Mouse (Mus musculus) embryonic facial prominence, embryonic 13.5 days (tissue): ENCODE data around the gene Odf3l2. TPM values are rescaled to one million over a fixed set of nuclear protein-coding genes. Genes with fewer than 3 reads are reported as not detected.

Source experiments
- ATAC-seq: fragments of 200-750 bp; cut with Nextera tagmentation; 2 replicates; pipeline ENCODE4 v1.8.0; 2017; ENCODE audit warnings: low read depth; ENCODE audit not compliant: insufficient number of reproducible peaks, insufficient read depth, low FRiP score, low TSS enrichment
- H3K27ac ChIP-seq: fragments of 300-500 bp; sonication (generic); 2 replicates; pipeline ENCODE4 v1.5.1; 2015; ENCODE audit warnings: moderate library complexity, mild to moderate bottlenecking, inconsistent platforms
- H3K27me3 ChIP-seq: fragments of 300-500 bp; sonication (generic); 2 replicates; pipeline ENCODE4 v1.6.1; 2015; ENCODE audit warnings: mild to moderate bottlenecking, inconsistent platforms
- H3K36me3 ChIP-seq: fragments of 300-500 bp; sonication (generic); 2 replicates; pipeline ENCODE4 v1.6.1; 2015; ENCODE audit warnings: mild to moderate bottlenecking, inconsistent platforms
- H3K4me1 ChIP-seq: fragments of 300-500 bp; sonication (generic); 2 replicates; pipeline ENCODE4 v1.6.1; 2015; ENCODE audit warnings: inconsistent platforms
- H3K4me2 ChIP-seq: fragments of 300-500 bp; sonication (generic); 2 replicates; pipeline ENCODE4 v1.6.1; 2015; ENCODE audit warnings: moderate library complexity, mild to moderate bottlenecking, inconsistent platforms
- H3K4me3 ChIP-seq: fragments of 300-500 bp; sonication (generic); 2 replicates; pipeline ENCODE4 v1.5.1; 2015; ENCODE audit warnings: mild to moderate bottlenecking, inconsistent platforms
- H3K9ac ChIP-seq: fragments of 300-500 bp; sonication (generic); 2 replicates; pipeline ENCODE4 v1.6.1; 2015; ENCODE audit warnings: mild to moderate bottlenecking, inconsistent platforms
- H3K9me3 ChIP-seq: fragments of 300-500 bp; sonication (generic); 2 replicates; pipeline ENCODE4 v1.6.1; 2016; ENCODE audit warnings: inconsistent platforms
- WGBS: fragments of 180-500 bp; shearing (Covaris S2); methylation state at CpG from one replicate; pipeline ENCODE4 v1.1.7; 2015; ENCODE audit warnings: mixed read lengths; 5-methylcytosine and 5-hydroxymethylcytosine counted together
- polyA plus RNA-seq: library from polyadenylated mRNA; unstranded; fragments of >200 nt; fragmentation: Nextera tagmentation; extraction: Ambion mirVana; gene quantifications from 2 replicates; pipeline ENCODE4 v1.2.1, GENCODE M21; 2015

Gene Odf3l2
- polyA plus RNA-seq, 1 experiment from 2014 or later: not detected

- H3K27me3 ChIP-seq: peaks cover 47% of the 10 kb centered on the region
- H3K36me3 ChIP-seq: no peaks in the 10 kb centered on the region
- H3K4me1 ChIP-seq: peaks cover 24% of the 10 kb centered on the region
- no peak for ATAC-seq
- no peaks in the 10 kb centered on the region for H3K9me3 ChIP-seq
- no peak overlapping the region for H3K27ac ChIP-seq
- H3K4me3 ChIP-seq: peak overlapping the region; percentile 64
- 89% methylated on average over 1 of the region's 1 CpGs for WGBS
- H3K4me2 ChIP-seq: peak overlapping the region; percentile 97
- no peak overlapping the region; the same call in 1 of the 2 replicates for H3K9ac ChIP-seq
Measured at GRCm38 (mm10) chr10:79614305-79614643, 31.3 kb downstream of the Odf3l2 start.

- WGBS: under 1% methylated on average over 58 of the region's 60 CpGs
- Histone ChIP-seq H3K4me3 (peak within 1 kb of the TSS; percentile 64), H3K27ac (no peak within 1 kb of the TSS), H3K36me3 (no peaks in the 10 kb centered on the region), H3K27me3 (peaks cover 47% of the 10 kb centered on the region), H3K4me2 (peak within 1 kb of the TSS; percentile 97), H3K9ac (peak within 1 kb of the TSS; percentile 73), H3K9me3 (no peaks in the 10 kb centered on the region), H3K4me1 (peaks cover 24% of the 10 kb centered on the region)
- peak; percentile 50 for ATAC-seq
Measured at GRCm38 (mm10) chr10:79613578-79614304, 31.8 kb downstream of the Odf3l2 start, which contains the start of gene C2cd4c. C2cd4c (minus strand) TSS chr10:79614025.

DNA sequence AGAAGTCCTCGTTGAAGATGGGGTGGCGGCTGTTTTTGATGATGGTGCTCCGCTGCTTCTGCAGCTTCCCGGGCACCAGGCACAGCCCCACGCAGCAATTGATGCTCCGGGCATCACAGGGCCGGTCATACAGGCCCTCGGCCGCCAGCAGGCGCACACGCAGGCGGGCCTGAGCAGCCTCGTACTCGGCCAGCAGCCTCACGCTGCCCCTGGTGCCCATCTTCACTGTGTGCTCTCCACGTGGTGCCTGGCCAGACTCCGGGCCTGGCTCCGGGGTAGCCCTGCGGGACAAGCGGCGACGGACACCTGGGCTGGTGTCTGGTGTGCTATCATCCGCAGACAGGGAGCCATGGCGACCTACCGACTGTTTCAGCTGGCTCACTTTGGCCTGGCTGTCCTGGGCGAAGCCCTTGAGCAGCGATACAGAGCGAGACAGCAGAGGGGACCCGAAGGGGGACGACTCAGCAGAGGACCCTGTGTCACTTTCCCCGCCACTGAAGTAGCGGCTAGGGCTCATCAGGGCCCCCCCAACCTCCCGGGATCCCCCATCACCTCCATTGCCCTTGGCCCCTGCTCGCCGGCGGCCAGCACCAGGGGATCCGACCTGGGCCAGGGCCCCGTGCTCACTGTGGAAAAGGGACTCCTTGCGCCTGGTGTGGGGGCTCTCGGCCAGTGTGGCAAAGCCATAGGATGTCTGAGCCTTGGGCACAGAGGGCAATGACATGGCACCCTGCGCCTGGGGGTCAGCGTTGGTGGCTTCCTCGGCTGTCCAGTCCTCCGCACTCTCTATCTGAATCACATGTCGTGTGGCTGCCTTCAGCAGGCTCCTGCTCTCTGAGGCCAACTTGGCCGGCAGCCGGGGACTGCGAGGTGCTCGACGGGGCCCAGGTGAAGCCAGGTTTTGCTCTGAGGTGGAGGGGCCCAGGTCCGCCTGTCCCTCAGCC lies 33.1 kb downstream of the Odf3l2 start:
- Histone ChIP-seq H3K9me3 (no peaks in the 10 kb centered on the region), H3K27ac (no peak overlapping the region), H3K9ac (peak overlapping the region; percentile 17; the same call in 1 of the 2 replicates), H3K4me2 (peak overlapping the region; percentile 97), H3K27me3 (peaks cover 47% of the 10 kb centered on the region), H3K4me3 (peak overlapping the region; percentile 64), H3K36me3 (no peaks in the 10 kb centered on the region), H3K4me1 (peaks cover 24% of the 10 kb centered on the region)
- no peak for ATAC-seq
- WGBS: 10% methylated on average over 51 of the region's 51 CpGs

DNA sequence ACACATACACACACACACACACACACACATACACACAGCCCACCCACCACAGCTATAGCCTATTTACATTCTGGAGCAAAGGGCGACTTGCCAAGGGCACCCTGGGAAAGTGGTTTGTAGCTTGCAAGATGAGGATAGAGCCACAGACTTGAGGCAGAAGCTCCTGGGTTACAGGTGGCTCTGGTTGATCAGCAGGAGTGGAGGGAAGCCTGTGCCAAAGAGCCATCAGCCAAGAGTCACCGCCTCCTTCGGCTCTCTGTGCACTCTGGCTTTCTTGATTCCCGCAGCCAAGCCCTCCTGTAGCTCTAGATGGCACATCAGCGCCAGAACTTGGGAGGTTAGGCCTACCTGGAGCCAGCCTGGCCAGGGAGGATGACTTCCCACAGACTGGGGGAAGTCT lies 34.2 kb downstream of the Odf3l2 start:
- no peak overlapping the region for H3K9ac ChIP-seq
- no peak overlapping the region for H3K4me2 ChIP-seq
- no peak overlapping the region for H3K4me3 ChIP-seq
- WGBS: 33% methylated on average over 5 of the region's 5 CpGs
- H3K27me3 ChIP-seq: peaks cover 47% of the 10 kb centered on the region
- no peaks in the 10 kb centered on the region for H3K36me3 ChIP-seq
- H3K9me3 ChIP-seq: no peaks in the 10 kb centered on the region
- ATAC-seq: no peak
- H3K4me1 ChIP-seq: peaks cover 24% of the 10 kb centered on the region
- H3K27ac ChIP-seq: no peak overlapping the region

- Histone ChIP-seq H3K27ac (no peak overlapping the region), H3K36me3 (no peaks in the 10 kb centered on the region), H3K27me3 (peaks cover 42% of the 10 kb centered on the region), H3K9me3 (no peaks in the 10 kb centered on the region), H3K9ac (no peak overlapping the region), H3K4me2 (no peak overlapping the region), H3K4me3 (no peak overlapping the region), H3K4me1 (peaks cover 24% of the 10 kb centered on the region)
- no peak for ATAC-seq
- WGBS: 84% methylated on average over 3 of the region's 3 CpGs
Measured at GRCm38 (mm10) chr10:79609276-79609675, 36.3 kb downstream of the Odf3l2 start.

GRCm38 (mm10) chr10:79607892-79608291 lies 37.6 kb downstream of the Odf3l2 start:
- no peaks in the 10 kb centered on the region for H3K9me3 ChIP-seq
- no peak overlapping the region for H3K4me3 ChIP-seq
- no peak for ATAC-seq
- peaks cover 28% of the 10 kb centered on the region for H3K27me3 ChIP-seq
- no peak overlapping the region for H3K9ac ChIP-seq
- no peaks in the 10 kb centered on the region for H3K36me3 ChIP-seq
- peaks cover 12% of the 10 kb centered on the region for H3K4me1 ChIP-seq
- H3K27ac ChIP-seq: no peak overlapping the region
- WGBS: 40% methylated on average over 2 of the region's 2 CpGs
- H3K4me2 ChIP-seq: no peak overlapping the region

- WGBS: 55% methylated on average over 4 of the region's 4 CpGs
- no peak overlapping the region for H3K9ac ChIP-seq
- no peaks in the 10 kb centered on the region for H3K9me3 ChIP-seq
- H3K4me1 ChIP-seq: no peaks in the 10 kb centered on the region
- no peak overlapping the region for H3K4me2 ChIP-seq
- no peaks in the 10 kb centered on the region for H3K36me3 ChIP-seq
- H3K27ac ChIP-seq: no peak overlapping the region
- H3K4me3 ChIP-seq: no peak overlapping the region
- ATAC-seq: no peak
- peaks cover 14% of the 10 kb centered on the region for H3K27me3 ChIP-seq
Measured at GRCm38 (mm10) chr10:79606537-79606936, 39.0 kb downstream of the Odf3l2 start.

DNA sequence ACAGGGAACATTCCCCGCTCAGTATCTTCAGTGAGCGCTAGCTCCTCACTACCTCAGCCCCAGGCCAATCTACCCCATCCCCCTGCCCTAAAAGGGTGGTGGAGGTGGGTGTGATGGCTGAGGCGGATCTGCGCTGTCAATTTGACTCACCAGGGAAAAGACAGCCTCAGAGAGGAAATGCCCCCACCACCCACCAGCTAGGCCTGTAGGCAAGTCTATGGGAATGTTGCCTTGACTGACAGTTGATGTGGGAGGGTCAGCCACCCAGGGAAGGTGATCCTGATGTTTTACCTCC lies 47.7 kb downstream of the Odf3l2 start:
- Histone ChIP-seq H3K4me3 (no peak overlapping the region), H3K9me3 (no peaks in the 10 kb centered on the region), H3K27ac (no peak overlapping the region), H3K36me3 (no peaks in the 10 kb centered on the region), H3K4me1 (no peaks in the 10 kb centered on the region), H3K4me2 (no peak overlapping the region), H3K27me3 (peaks cover 20% of the 10 kb centered on the region), H3K9ac (no peak overlapping the region)
- 53% methylated on average over 4 of the region's 4 CpGs for WGBS
- ATAC-seq: no peak

- Histone ChIP-seq H3K36me3 (no peaks in the 10 kb centered on the region), H3K4me2 (no peak overlapping the region), H3K27ac (no peak overlapping the region), H3K27me3 (peaks cover 20% of the 10 kb centered on the region), H3K4me3 (no peak overlapping the region), H3K9me3 (no peaks in the 10 kb centered on the region), H3K9ac (no peak overlapping the region), H3K4me1 (no peaks in the 10 kb centered on the region)
- no peak for ATAC-seq
- 23% methylated on average over 13 of the region's 13 CpGs for WGBS
Measured at GRCm38 (mm10) chr10:79597051-79597935, 48.2 kb downstream of the Odf3l2 start.

DNA sequence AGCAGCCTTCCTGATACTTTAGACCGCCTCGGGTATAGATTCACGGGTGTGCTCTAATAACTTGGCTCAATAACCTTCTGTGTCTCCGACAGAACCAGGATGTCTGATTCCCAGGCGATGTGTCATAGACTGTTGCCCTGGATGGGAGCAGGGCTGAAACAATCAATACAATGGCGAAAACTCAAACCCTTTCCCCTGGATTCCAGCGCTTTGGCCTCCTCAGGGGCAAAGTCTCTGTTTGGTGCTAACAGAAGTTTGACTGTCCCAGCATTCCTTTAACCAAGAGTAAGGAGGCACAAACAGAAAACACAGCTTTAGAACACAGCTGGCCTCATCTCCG lies 50.0 kb downstream of the Odf3l2 start:
- no peak overlapping the region for H3K9ac ChIP-seq
- no peak for ATAC-seq

DNA sequence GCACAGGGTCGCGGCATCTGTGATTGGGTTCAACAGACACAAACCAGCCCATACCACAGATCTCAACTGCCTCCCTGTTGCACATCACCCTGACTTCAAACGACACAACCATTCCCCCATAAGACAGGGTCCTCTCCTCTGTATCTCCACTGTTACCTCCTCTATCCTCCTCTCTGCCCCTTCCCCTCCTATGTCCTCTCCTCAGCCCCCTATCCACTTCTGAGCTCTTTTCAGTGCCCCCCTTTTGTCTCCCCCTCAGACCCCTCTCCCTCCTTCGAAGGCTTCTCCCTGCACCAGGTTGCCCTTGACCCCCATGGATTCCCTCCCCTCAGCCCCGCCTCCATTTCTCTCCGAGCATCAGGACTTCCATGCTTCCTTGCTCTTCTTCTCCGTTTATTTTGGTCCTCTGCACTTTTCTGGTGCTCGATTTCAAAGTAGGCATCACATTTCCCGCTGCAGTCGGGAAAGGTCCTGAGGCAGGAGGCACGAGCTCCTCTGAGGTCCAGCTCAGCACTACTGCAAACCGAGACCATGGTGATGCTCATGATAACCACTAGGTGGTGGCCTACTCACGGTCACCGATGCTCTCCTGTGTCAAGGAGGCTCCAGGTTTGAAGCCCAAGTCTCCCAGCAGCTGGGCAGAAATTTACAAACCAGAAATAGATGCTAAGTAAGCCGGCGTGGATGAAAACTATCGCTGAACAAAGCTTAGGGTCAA lies 50.5 kb downstream of the Odf3l2 start:
- H3K36me3 ChIP-seq: no peaks in the 10 kb centered on the region
- H3K27ac ChIP-seq: no peak overlapping the region
- 15% methylated on average over 17 of the region's 17 CpGs for WGBS
- peak overlapping the region; percentile 14; the same call in 1 of the 2 replicates for H3K4me2 ChIP-seq
- peak; percentile 80; the same call in 1 of the 2 replicates for ATAC-seq
- H3K9ac ChIP-seq: no peak overlapping the region
- H3K27me3 ChIP-seq: peaks cover 20% of the 10 kb centered on the region
- H3K4me1 ChIP-seq: no peaks in the 10 kb centered on the region
- H3K4me3 ChIP-seq: no peak overlapping the region
- H3K9me3 ChIP-seq: no peaks in the 10 kb centered on the region

More for the DNA sequence above, 50.0 kb downstream of the Odf3l2 start:
- Histone ChIP-seq H3K27ac (no peak overlapping the region), H3K4me1 (no peaks in the 10 kb centered on the region), H3K27me3 (peaks cover 20% of the 10 kb centered on the region), H3K9me3 (no peaks in the 10 kb centered on the region), H3K36me3 (no peaks in the 10 kb centered on the region), H3K4me2 (no peak overlapping the region), H3K4me3 (no peak overlapping the region)
- 54% methylated on average over 8 of the region's 8 CpGs for WGBS
